Mouse (Mus musculus) embryonic facial prominence, embryonic 11.5 days (tissue): ENCODE data around the gene Cdc42bpb. TPM values are rescaled to one million over a fixed set of nuclear protein-coding genes. Genes with fewer than 3 reads are reported as not detected.

Experiments
- ATAC-seq: fragments of 200-750 bp; cut with Nextera tagmentation; replicated peaks from 2 replicates; pipeline ENCODE4 v1.8.0; 2017; ENCODE audit warnings: low read depth; ENCODE audit not compliant: insufficient number of reproducible peaks, low FRiP score, low TSS enrichment
- DNase-seq: peaks from one replicate; pipeline ENCODE4 v3.0.0-alpha.2; 2015; ENCODE audit warnings: low spot score
- H3K27ac ChIP-seq: fragments of 300-500 bp; sonication (generic); replicated peaks from 2 replicates; pipeline ENCODE4 v1.5.1; 2014; ENCODE audit warnings: mild to moderate bottlenecking, low read depth, low read length, control low read depth
- H3K27me3 ChIP-seq: fragments of 300-500 bp; sonication (generic); 2 replicates; pipeline ENCODE4 v1.6.1; 2014; ENCODE audit warnings: mild to moderate bottlenecking, low read length, moderate library complexity, mixed read lengths; ENCODE audit not compliant: control insufficient read depth, insufficient read depth
- H3K36me3 ChIP-seq: fragments of 300-500 bp; sonication (generic); replicated peaks from 2 replicates; pipeline ENCODE4 v1.6.1; 2014; ENCODE audit warnings: low read depth, mild to moderate bottlenecking, low read length, moderate library complexity, mixed read lengths; ENCODE audit not compliant: control insufficient read depth, insufficient read depth
- H3K4me1 ChIP-seq: fragments of 300-500 bp; sonication (generic); 2 replicates; pipeline ENCODE4 v1.6.1; 2014; ENCODE audit warnings: low read length, mixed read lengths; ENCODE audit not compliant: control insufficient read depth, insufficient read depth
- H3K4me2 ChIP-seq: fragments of 300-500 bp; sonication (generic); 2 replicates; pipeline ENCODE4 v1.6.1; 2014; ENCODE audit warnings: low read depth, mild to moderate bottlenecking, control low read depth, low read length, moderate library complexity
- H3K4me3 ChIP-seq: fragments of 300-500 bp; sonication (generic); 2 replicates; pipeline ENCODE4 v1.5.1; 2014; ENCODE audit warnings: low read depth, low read length, control low read depth
- H3K9ac ChIP-seq: fragments of 300-500 bp; sonication (generic); replicated peaks from 2 replicates; pipeline ENCODE4 v1.6.1; 2014; ENCODE audit warnings: mild to moderate bottlenecking, control low read depth, low read length
- H3K9me3 ChIP-seq: fragments of 300-500 bp; sonication (generic); replicated peaks from 2 replicates; pipeline ENCODE4 v1.6.1; 2016; ENCODE audit warnings: mild to moderate bottlenecking, low read length, inconsistent platforms, mixed read lengths; ENCODE audit not compliant: control insufficient read depth
- WGBS: fragments of 180-500 bp; shearing (Covaris S2); extraction: QIAGEN DNeasy Blood & Tissue Kit; methylation state at CpG from one replicate; pipeline ENCODE4 v1.1.7; 2014; 5-methylcytosine and 5-hydroxymethylcytosine counted together
- polyA plus RNA-seq: library from polyadenylated mRNA; unstranded; fragments of >200 nt; fragmentation: Nextera tagmentation; extraction: Ambion mirVana; gene quantifications from 2 replicates; pipeline ENCODE4 v1.2.1, GENCODE M21; 2014

Gene Cdc42bpb
- polyA plus RNA-seq, 1 experiment from 2014 or later: 19.9 TPM

- Histone ChIP-seq H3K27me3 (peaks cover 36% of the 10 kb centered on the region), H3K9ac (no peak overlapping the region), H3K36me3 (no peaks in the 10 kb centered on the region), H3K4me3 (no peak overlapping the region), H3K4me2 (no peak overlapping the region), H3K27ac (no peak overlapping the region), H3K9me3 (no peaks in the 10 kb centered on the region), H3K4me1 (no peaks in the 10 kb centered on the region; the same call in 1 of the 2 replicates)
- DNase-seq (no peak), ATAC-seq (no peak)
- 73% methylated on average over 5 of the region's 5 CpGs for WGBS
Observed at GRCm38 (mm10) chr12:111419918-111420317, 42.4 kb upstream of the Cdc42bpb start.

DNA sequence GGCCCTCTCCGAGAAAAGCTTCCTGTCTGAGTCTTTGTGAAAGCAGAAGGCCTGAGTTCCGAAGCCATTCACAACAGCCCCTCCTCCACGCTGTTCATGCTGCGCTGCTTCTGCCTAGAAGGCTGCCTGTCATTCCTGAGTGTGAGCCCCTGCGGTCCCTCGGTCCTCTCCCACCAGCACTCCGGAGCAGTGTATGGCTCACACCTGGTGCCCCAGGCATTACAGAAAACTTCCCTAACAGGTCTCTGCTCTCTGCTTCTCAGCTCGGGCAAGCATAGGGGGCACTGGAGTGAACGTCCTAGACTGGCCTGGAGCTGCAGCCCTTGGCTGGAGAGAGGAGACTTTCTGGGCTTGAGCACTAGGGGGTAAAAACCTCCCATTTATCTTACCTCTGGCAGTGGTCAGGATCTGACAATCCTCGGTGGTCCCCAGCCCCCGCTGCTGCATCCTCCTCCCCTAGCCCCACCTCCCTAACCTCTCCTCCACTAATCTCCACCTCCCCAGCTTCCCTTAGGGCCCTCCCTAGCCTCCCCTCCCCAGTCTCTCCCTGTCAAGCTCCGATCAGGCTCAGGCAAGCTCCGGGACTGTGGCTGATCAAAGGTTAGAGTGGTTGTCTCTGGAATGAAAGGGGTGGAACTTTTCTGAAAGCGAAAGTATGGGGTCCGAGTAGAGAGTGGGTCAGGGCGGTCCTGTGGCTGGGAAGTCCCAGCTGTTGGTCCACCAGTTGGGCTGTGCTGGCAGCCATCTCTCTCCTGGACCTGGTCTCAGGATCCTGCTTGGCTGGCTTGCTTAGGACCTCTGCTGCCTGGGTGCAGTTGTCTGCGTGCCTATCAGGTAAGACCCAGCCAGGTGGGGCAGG is 39.6 kb upstream of the Cdc42bpb start, which contains the start of gene Exoc3l4:
Gene Exoc3l4 (plus strand): TSS at position 97 of the 859 bp plus-strand sequence.
- Histone ChIP-seq H3K9ac (peak within 1 kb of the TSS; percentile 29), H3K4me3 (peak within 1 kb of the TSS; percentile 15), H3K4me1 (peaks cover 6% of the 10 kb centered on the region), H3K36me3 (no peaks in the 10 kb centered on the region), H3K27me3 (peaks cover 9% of the 10 kb centered on the region), H3K4me2 (peak within 1 kb of the TSS; percentile 40), H3K9me3 (no peaks in the 10 kb centered on the region), H3K27ac (no peak within 1 kb of the TSS)
- WGBS: 5% methylated on average over 17 of the region's 17 CpGs
- DNase-seq: peak; percentile 59
- ATAC-seq: peak; percentile 16; the same call in 1 of the 2 replicates

DNA sequence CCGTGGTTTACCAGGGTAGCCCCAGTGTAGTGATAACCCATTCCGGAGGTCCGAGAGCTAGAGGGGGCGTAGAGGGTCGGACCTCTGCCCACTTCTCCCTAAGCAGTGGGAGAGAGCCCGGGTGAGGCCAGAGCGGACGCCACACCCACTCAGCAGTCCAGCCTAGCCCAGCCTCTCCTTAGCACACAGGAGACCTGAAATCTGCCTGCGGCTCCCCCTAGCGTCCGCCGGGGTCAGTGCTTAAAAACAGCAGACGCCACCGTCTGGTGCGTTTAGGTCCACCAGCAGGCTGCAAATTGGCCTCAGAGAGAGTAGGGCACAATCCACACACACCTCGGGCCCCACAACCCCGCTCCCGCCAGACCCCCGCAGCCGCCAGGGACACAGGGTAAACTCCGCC is 35.8 kb upstream of the Cdc42bpb start:
- ATAC-seq (peak; percentile 73), DNase-seq (peak; percentile 93)
- Histone ChIP-seq H3K36me3 (no peaks in the 10 kb centered on the region), H3K4me3 (peak overlapping the region; percentile 26; the same call in 1 of the 2 replicates), H3K27ac (no peak overlapping the region), H3K4me2 (peak overlapping the region; percentile 55), H3K9ac (0 out of 2 replicates have a peak overlapping the region, but pooled peaks have one; percentile 10), H3K9me3 (no peaks in the 10 kb centered on the region), H3K4me1 (peaks cover 6% of the 10 kb centered on the region), H3K27me3 (no peaks in the 10 kb centered on the region)
- under 1% methylated on average over 20 of the region's 21 CpGs for WGBS

- Histone ChIP-seq H3K27ac (no peak overlapping the region), H3K4me1 (peaks cover 6% of the 10 kb centered on the region), H3K9me3 (no peaks in the 10 kb centered on the region), H3K9ac (0 out of 2 replicates have a peak overlapping the region, but pooled peaks have one; percentile 10), H3K36me3 (no peaks in the 10 kb centered on the region), H3K4me2 (peak overlapping the region; percentile 55), H3K4me3 (peak overlapping the region; percentile 26; the same call in 1 of the 2 replicates), H3K27me3 (peaks cover 4% of the 10 kb centered on the region)
- no peak; the same call in 1 of the 2 replicates for ATAC-seq
- 9% methylated on average over 12 of the region's 12 CpGs for WGBS
- DNase-seq: no peak
Observed at GRCm38 (mm10) chr12:111412581-111413284, 35.2 kb upstream of the Cdc42bpb start.

- no peak overlapping the region for H3K9ac ChIP-seq
- no peak overlapping the region for H3K27ac ChIP-seq
- ATAC-seq (no peak), DNase-seq (no peak)
- H3K4me2 ChIP-seq: no peak overlapping the region
- no peak overlapping the region for H3K4me3 ChIP-seq
- peaks cover 6% of the 10 kb centered on the region for H3K4me1 ChIP-seq
- peaks cover 13% of the 10 kb centered on the region for H3K27me3 ChIP-seq
- H3K9me3 ChIP-seq: no peaks in the 10 kb centered on the region
- H3K36me3 ChIP-seq: no peaks in the 10 kb centered on the region
- 64% methylated on average over 8 of the region's 8 CpGs for WGBS
Observed at GRCm38 (mm10) chr12:111411631-111412355, 34.3 kb upstream of the Cdc42bpb start.

GRCm38 (mm10) chr12:111409583-111409982 is 32.1 kb upstream of the Cdc42bpb start:
- H3K27me3 ChIP-seq: peaks cover 20% of the 10 kb centered on the region
- H3K36me3 ChIP-seq: no peaks in the 10 kb centered on the region
- H3K27ac ChIP-seq: no peak overlapping the region
- no peak for DNase-seq
- H3K4me2 ChIP-seq: no peak overlapping the region
- no peak for ATAC-seq
- no peak overlapping the region for H3K4me3 ChIP-seq
- peaks cover 6% of the 10 kb centered on the region for H3K4me1 ChIP-seq
- no peak overlapping the region for H3K9ac ChIP-seq
- WGBS: 23% methylated on average over 5 of the region's 5 CpGs
- no peaks in the 10 kb centered on the region for H3K9me3 ChIP-seq

GRCm38 (mm10) chr12:111406622-111407021 is 29.1 kb upstream of the Cdc42bpb start, which contains the start of gene Lbhd2:
Gene Lbhd2, plus strand, starts transcription at chr12:111406809.
- Histone ChIP-seq H3K9me3 (no peaks in the 10 kb centered on the region), H3K4me3 (peak within 1 kb of the TSS; percentile 7; the same call in 1 of the 2 replicates), H3K27ac (no peak within 1 kb of the TSS), H3K36me3 (no peaks in the 10 kb centered on the region), H3K4me2 (peak within 1 kb of the TSS; percentile 8; the same call in 1 of the 2 replicates), H3K27me3 (peaks cover 22% of the 10 kb centered on the region), H3K4me1 (no peaks in the 10 kb centered on the region; the same call in 1 of the 2 replicates), H3K9ac (no peak within 1 kb of the TSS)
- no peak for DNase-seq
- 3% methylated on average over 20 of the region's 24 CpGs for WGBS
- no peak for ATAC-seq
